Mouse (Mus musculus): ENCODE measurements around the gene Mras. TPM values are rescaled to one million over a fixed set of nuclear protein-coding genes. Genes with fewer than 3 reads are reported as not detected.

The Mras gene
- polyA plus RNA-seq (2015; fragmentation: Nextera tagmentation; extraction: Ambion mirVana): 28.3 and 31.2 TPM in 2 replicates

GRCm38 (mm10) chr9:99437031-99437764 is at the start of gene Mras:
Gene Mras (minus strand): TSS chr9:99437381.
- no peaks in the 10 kb centered on the region for H3K9me3 ChIP-seq
- ATAC-seq (ENCODE audit: insufficient number of reproducible peaks, insufficient read depth, low FRiP score, low TSS enrichment, low read depth): no peak
- H3K27me3 ChIP-seq: peaks cover 20% of the 10 kb centered on the region
- WGBS: 15% methylated on average over 27 of the region's 27 CpGs
- peak within 1 kb of the TSS; percentile 84 for H3K4me3 ChIP-seq
- H3K4me1 ChIP-seq: peaks cover 51% of the 10 kb centered on the region
- peak within 1 kb of the TSS; percentile 72 for H3K4me2 ChIP-seq
- H3K36me3 ChIP-seq: no peaks in the 10 kb centered on the region
- H3K9ac ChIP-seq: peak within 1 kb of the TSS; percentile 93
- peak within 1 kb of the TSS; percentile 89 for H3K27ac ChIP-seq

- Histone ChIP-seq H3K27me3 (no peaks in the 10 kb centered on the region), H3K9ac (no peak overlapping the region), H3K4me2 (no peak overlapping the region), H3K4me1 (no peaks in the 10 kb centered on the region), H3K9me3 (no peaks in the 10 kb centered on the region), H3K27ac (no peak overlapping the region), H3K36me3 (peaks cover 60% of the 10 kb centered on the region), H3K4me3 (no peak overlapping the region)
- 94% methylated on average over 4 of the region's 4 CpGs for WGBS
- no peak for ATAC-seq (ENCODE audit: insufficient number of reproducible peaks, insufficient read depth, low FRiP score, low TSS enrichment, low read depth)
Observed at GRCm38 (mm10) chr9:99485144-99485543, 48.0 kb upstream of the Mras start.

- Histone ChIP-seq H3K4me3 (no peak overlapping the region), H3K9ac (no peak overlapping the region), H3K27ac (no peak overlapping the region), H3K4me2 (no peak overlapping the region), H3K27me3 (no peaks in the 10 kb centered on the region), H3K36me3 (peaks cover 55% of the 10 kb centered on the region), H3K9me3 (no peaks in the 10 kb centered on the region), H3K4me1 (no peaks in the 10 kb centered on the region)
- ATAC-seq (ENCODE audit: insufficient number of reproducible peaks, insufficient read depth, low FRiP score, low TSS enrichment, low read depth): no peak
Observed at GRCm38 (mm10) chr9:99484632-99485031, 47.5 kb upstream of the Mras start.

DNA sequence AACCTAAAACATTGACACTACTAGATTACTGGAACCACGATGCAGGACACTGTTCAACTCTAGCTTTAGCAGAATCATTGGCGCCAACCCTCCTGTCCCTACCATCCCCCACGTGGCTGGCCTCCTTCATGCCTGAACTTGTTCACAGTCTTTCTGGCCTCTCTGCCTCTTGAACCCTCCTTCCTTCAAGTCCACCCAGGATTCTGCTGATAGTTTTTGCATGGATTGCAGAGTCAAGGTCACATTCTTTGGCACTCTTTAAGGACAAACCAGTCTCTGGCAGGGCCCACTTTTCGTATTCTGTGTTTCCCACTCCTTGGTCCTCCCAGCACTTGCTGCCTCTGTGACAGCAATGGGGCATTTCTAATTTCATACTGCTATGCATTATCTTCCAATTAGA is 46.0 kb upstream of the Mras start:
- Histone ChIP-seq H3K27me3 (no peaks in the 10 kb centered on the region), H3K27ac (no peak overlapping the region), H3K4me1 (no peaks in the 10 kb centered on the region), H3K4me3 (no peak overlapping the region), H3K9ac (no peak overlapping the region), H3K4me2 (no peak overlapping the region), H3K36me3 (peaks cover 49% of the 10 kb centered on the region), H3K9me3 (no peaks in the 10 kb centered on the region)
- WGBS: 83% methylated on average over 4 of the region's 4 CpGs
- ATAC-seq (ENCODE audit: insufficient number of reproducible peaks, insufficient read depth, low FRiP score, low TSS enrichment, low read depth): no peak

DNA sequence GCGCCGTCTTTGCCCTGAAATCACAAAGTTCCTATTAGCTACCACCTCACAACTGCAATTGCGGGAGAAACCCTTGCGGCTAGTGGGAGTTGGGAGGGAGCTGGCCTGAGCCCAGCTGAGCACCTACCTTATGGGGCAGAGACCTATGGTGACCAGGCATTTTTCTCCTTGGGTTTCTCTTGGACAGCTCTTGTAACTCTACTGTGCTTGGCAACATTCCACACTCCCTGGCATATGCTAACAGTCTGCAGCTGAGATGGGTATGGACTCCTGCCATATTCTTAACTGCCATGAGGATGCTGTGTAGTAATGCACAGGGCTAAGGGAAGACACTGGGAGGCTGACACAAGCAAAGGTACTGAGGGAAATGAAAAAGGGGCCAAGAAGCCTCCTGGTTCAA is 43.6 kb upstream of the Mras start:
- WGBS: 95% methylated on average over 4 of the region's 4 CpGs
- H3K4me2 ChIP-seq: no peak overlapping the region
- H3K27me3 ChIP-seq: no peaks in the 10 kb centered on the region
- H3K9ac ChIP-seq: no peak overlapping the region
- no peak for ATAC-seq (ENCODE audit: insufficient number of reproducible peaks, insufficient read depth, low FRiP score, low TSS enrichment, low read depth)
- H3K36me3 ChIP-seq: peaks cover 26% of the 10 kb centered on the region
- no peaks in the 10 kb centered on the region for H3K9me3 ChIP-seq
- no peak overlapping the region for H3K27ac ChIP-seq
- no peaks in the 10 kb centered on the region for H3K4me1 ChIP-seq
- no peak overlapping the region for H3K4me3 ChIP-seq

GRCm38 (mm10) chr9:99479181-99479711 is 42.1 kb upstream of the Mras start:
- no peak for ATAC-seq (ENCODE audit: insufficient number of reproducible peaks, insufficient read depth, low FRiP score, low TSS enrichment, low read depth)
- no peaks in the 10 kb centered on the region for H3K9me3 ChIP-seq
- H3K27me3 ChIP-seq: no peaks in the 10 kb centered on the region
- H3K4me1 ChIP-seq: no peaks in the 10 kb centered on the region
- no peak overlapping the region for H3K4me2 ChIP-seq
- 73% methylated on average over 9 of the region's 9 CpGs for WGBS
- H3K36me3 ChIP-seq: peaks cover 30% of the 10 kb centered on the region
- H3K4me3 ChIP-seq: no peak overlapping the region
- H3K27ac ChIP-seq: no peak overlapping the region
- no peak overlapping the region for H3K9ac ChIP-seq

- no peaks in the 10 kb centered on the region for H3K9me3 ChIP-seq
- no peak overlapping the region for H3K9ac ChIP-seq
- H3K27ac ChIP-seq: no peak overlapping the region
- peaks cover 16% of the 10 kb centered on the region for H3K36me3 ChIP-seq
- H3K4me3 ChIP-seq: no peak overlapping the region
- 79% methylated on average over 7 of the region's 7 CpGs for WGBS
- no peaks in the 10 kb centered on the region for H3K27me3 ChIP-seq
- ATAC-seq (ENCODE audit: insufficient number of reproducible peaks, insufficient read depth, low FRiP score, low TSS enrichment, low read depth): no peak
- H3K4me2 ChIP-seq: no peak overlapping the region
- no peaks in the 10 kb centered on the region for H3K4me1 ChIP-seq
Observed at GRCm38 (mm10) chr9:99471334-99471733, 34.2 kb upstream of the Mras start.

GRCm38 (mm10) chr9:99470347-99471092 is 33.3 kb upstream of the Mras start:
- no peak overlapping the region for H3K4me2 ChIP-seq
- peaks cover 13% of the 10 kb centered on the region for H3K36me3 ChIP-seq
- H3K27ac ChIP-seq: no peak overlapping the region
- ATAC-seq (ENCODE audit: insufficient number of reproducible peaks, insufficient read depth, low FRiP score, low TSS enrichment, low read depth): no peak
- WGBS: 78% methylated on average over 16 of the region's 16 CpGs
- H3K27me3 ChIP-seq: no peaks in the 10 kb centered on the region
- no peak overlapping the region for H3K9ac ChIP-seq
- no peaks in the 10 kb centered on the region for H3K9me3 ChIP-seq
- H3K4me1 ChIP-seq: no peaks in the 10 kb centered on the region
- H3K4me3 ChIP-seq: no peak overlapping the region

- WGBS: 62% methylated on average over 8 of the region's 8 CpGs
- Histone ChIP-seq H3K4me2 (no peak overlapping the region), H3K36me3 (peaks cover 6% of the 10 kb centered on the region), H3K9me3 (no peaks in the 10 kb centered on the region), H3K27ac (no peak overlapping the region), H3K4me1 (no peaks in the 10 kb centered on the region), H3K27me3 (no peaks in the 10 kb centered on the region), H3K9ac (no peak overlapping the region), H3K4me3 (no peak overlapping the region)
- no peak for ATAC-seq (ENCODE audit: insufficient number of reproducible peaks, insufficient read depth, low FRiP score, low TSS enrichment, low read depth)
Observed at GRCm38 (mm10) chr9:99469681-99470273, 32.6 kb upstream of the Mras start.

- no peak overlapping the region for H3K4me2 ChIP-seq
- H3K9ac ChIP-seq: no peak overlapping the region
- no peaks in the 10 kb centered on the region for H3K4me1 ChIP-seq
- no peak overlapping the region for H3K4me3 ChIP-seq
- no peak overlapping the region for H3K27ac ChIP-seq
- no peaks in the 10 kb centered on the region for H3K9me3 ChIP-seq
- 84% methylated on average over 9 of the region's 9 CpGs for whole genome bisulfite sequencing
- H3K36me3 ChIP-seq: no peaks in the 10 kb centered on the region
- no peaks in the 10 kb centered on the region for H3K27me3 ChIP-seq
- no peak for ATAC-seq (ENCODE audit: insufficient number of reproducible peaks, insufficient read depth, low FRiP score, low TSS enrichment, low read depth)
Observed at GRCm38 (mm10) chr9:99468572-99468971, 31.4 kb upstream of the Mras start.

- H3K36me3 ChIP-seq: no peaks in the 10 kb centered on the region
- WGBS: 71% methylated on average over 6 of the region's 6 CpGs
- H3K27ac ChIP-seq: no peak overlapping the region
- H3K9ac ChIP-seq: no peak overlapping the region
- peaks cover 9% of the 10 kb centered on the region for H3K4me1 ChIP-seq
- no peaks in the 10 kb centered on the region for H3K9me3 ChIP-seq
- H3K4me3 ChIP-seq: no peak overlapping the region
- no peaks in the 10 kb centered on the region for H3K27me3 ChIP-seq
- H3K4me2 ChIP-seq: no peak overlapping the region
- ATAC-seq (ENCODE audit: insufficient number of reproducible peaks, insufficient read depth, low FRiP score, low TSS enrichment, low read depth): no peak
Observed at GRCm38 (mm10) chr9:99464876-99465275, 27.7 kb upstream of the Mras start.
